Mouse (Mus musculus) midbrain, embryonic 12.5 days (tissue): Measurements from ENCODE around the gene Cpne8. TPM values are rescaled to one million over a fixed set of nuclear protein-coding genes. Genes with fewer than 3 reads are reported as not detected.
"Not testable (repeated sequence)": the region's sequence is repeated elsewhere in the genome, so short reads cannot be mapped to it uniquely, and the experiment has no call there.

Source experiments
- ATAC-seq: fragments of 200-750 bp; cut with Nextera tagmentation; 2 replicates; pipeline ENCODE4 v1.8.0; 2017; ENCODE audit warnings: low read depth, moderate TSS enrichment, moderate library complexity; ENCODE audit not compliant: low FRiP score
- H3K27ac ChIP-seq: fragments of 300-500 bp; sonication (generic); replicated peaks from 2 replicates; pipeline ENCODE4 v1.5.1; 2016; ENCODE audit warnings: mild to moderate bottlenecking
- H3K27me3 ChIP-seq: fragments of 300-500 bp; sonication (generic); 2 replicates; pipeline ENCODE4 v1.6.1; 2016; ENCODE audit warnings: mild to moderate bottlenecking
- H3K36me3 ChIP-seq: fragments of 300-500 bp; sonication (generic); 2 replicates; pipeline ENCODE4 v1.6.1; 2016
- H3K4me1 ChIP-seq: fragments of 300-500 bp; sonication (generic); 2 replicates; pipeline ENCODE4 v1.6.1; 2016
- H3K4me2 ChIP-seq: fragments of 300-500 bp; sonication (generic); replicated peaks from 2 replicates; pipeline ENCODE4 v1.6.1; 2016; ENCODE audit warnings: mild to moderate bottlenecking, moderate library complexity
- H3K4me3 ChIP-seq: fragments of 300-500 bp; sonication (generic); 2 replicates; pipeline ENCODE4 v1.5.1; 2016; ENCODE audit warnings: mild to moderate bottlenecking
- H3K9ac ChIP-seq: fragments of 300-500 bp; sonication (generic); replicated peaks from 2 replicates; pipeline ENCODE4 v1.6.1; 2016; ENCODE audit warnings: mild to moderate bottlenecking, moderate library complexity
- H3K9me3 ChIP-seq: fragments of 300-500 bp; sonication (generic); 2 replicates; pipeline ENCODE4 v1.6.1; 2016; ENCODE audit warnings: mild to moderate bottlenecking
- WGBS: fragments of 180-500 bp; shearing (Covaris S2); methylation state at CpG from one replicate; pipeline ENCODE4 v1.1.7; 2016; 5-methylcytosine and 5-hydroxymethylcytosine counted together
- polyA plus RNA-seq: library from polyadenylated mRNA; unstranded; fragments of >200 nt; fragmentation: Nextera tagmentation; extraction: Ambion mirVana; gene quantifications from 2 replicates; pipeline ENCODE4 v1.2.1, GENCODE M21; 2016

Gene Cpne8
- polyA plus RNA-seq, 1 experiment from 2014 or later = 6.4 TPM

DNA sequence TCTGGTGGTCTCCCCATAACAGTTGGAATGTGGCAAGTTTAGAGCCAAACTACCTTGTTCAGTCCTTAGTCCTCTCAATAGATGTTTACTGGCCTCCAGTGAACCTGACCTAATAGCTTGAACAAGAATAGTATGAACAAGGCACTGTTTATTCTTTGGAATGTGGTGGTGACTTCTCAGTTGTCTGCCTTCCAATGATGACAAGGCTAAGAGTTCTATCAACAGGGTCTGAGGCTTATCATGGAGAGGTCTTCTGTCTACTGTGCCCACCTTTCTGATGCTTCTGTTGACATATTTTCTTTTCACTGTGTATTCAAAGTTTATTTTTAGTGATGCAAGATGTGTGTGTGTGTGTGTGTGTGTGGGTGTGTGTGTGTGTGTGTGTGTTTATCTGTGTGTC is 137.1 kb downstream of the Cpne8 start:
- Histone ChIP-seq H3K4me3 (no peak overlapping the region), H3K27me3 (no peaks in the 10 kb centered on the region), H3K4me2 (no peak overlapping the region), H3K27ac (no peak overlapping the region), H3K4me1 (no peaks in the 10 kb centered on the region), H3K9ac (no peak overlapping the region), H3K36me3 (no peaks in the 10 kb centered on the region), H3K9me3 (no peaks in the 10 kb centered on the region)
- no peak for ATAC-seq

DNA sequence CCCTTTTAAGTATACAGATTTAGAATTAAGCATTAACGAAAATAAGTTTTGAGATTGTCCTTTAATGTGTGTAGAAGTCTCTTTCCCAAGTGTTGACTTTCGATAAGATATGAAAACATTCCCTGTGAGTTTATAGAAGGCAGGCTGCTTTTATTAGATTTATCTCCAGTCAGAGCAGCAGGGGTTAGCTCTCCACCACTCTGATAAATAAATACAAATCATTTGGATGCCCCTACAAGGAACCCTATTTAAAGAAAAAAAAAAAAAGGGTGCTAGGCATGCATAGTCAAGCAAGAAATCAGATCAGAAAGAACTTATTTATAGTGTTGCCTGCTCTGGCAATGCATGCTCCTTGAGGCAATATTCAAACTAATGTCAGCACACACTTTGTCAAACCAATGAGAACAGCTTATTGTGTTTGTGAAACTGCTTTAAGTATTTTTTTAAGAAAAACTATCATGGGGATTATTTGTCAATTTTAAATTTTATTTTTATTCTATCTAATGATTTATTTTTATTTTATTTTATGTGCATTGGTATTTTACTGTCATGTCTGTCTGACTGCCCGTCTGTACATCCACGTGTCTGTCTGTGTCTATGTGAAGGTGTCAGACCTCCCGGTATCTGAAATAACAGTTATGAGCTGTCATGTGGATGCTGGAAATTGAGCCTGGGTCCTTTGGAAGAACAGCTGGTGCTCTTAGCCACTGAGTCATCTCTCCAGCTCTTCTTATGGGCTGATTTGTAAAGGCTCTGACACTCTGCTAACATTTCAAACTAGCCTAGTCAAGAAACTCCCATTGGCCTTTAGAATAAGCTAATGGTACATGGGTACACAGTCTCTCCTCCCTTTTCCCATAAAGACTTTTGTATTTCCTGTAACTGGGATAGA is 142.7 kb downstream of the Cpne8 start:
- Histone ChIP-seq H3K27me3 (no peaks in the 10 kb centered on the region), H3K4me1 (peaks cover 3% of the 10 kb centered on the region; the same call in 1 of the 2 replicates), H3K4me2 (no peak overlapping the region), H3K4me3 (no peak overlapping the region), H3K27ac (no peak overlapping the region), H3K9ac (no peak overlapping the region), H3K9me3 (no peaks in the 10 kb centered on the region), H3K36me3 (no peaks in the 10 kb centered on the region)
- WGBS = 81% methylated on average over 5 of the region's 5 CpGs
- ATAC-seq = no peak

DNA sequence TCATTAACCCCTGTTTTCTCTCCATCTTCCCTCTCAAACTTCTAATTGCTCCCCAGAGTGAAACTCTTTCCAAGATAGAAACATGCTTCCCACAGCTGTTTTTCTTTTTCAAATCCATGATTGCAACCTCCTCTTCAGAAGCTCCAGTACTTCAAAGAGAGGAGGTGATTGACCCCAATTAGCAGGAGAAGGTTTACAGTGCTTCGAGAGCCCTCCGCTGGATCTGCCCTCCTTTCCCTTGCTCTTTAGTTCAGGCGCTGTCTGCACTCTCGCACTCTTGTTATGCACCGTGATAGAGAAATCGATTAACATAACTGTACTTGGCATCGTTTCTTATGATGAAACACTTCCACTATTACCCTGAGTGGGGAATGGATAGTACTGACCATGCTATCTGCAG is 143.5 kb downstream of the Cpne8 start:
- H3K36me3 ChIP-seq = no peaks in the 10 kb centered on the region
- H3K27ac ChIP-seq = no peak overlapping the region
- peaks cover 3% of the 10 kb centered on the region; the same call in 1 of the 2 replicates for H3K4me1 ChIP-seq
- no peak overlapping the region for H3K9ac ChIP-seq
- WGBS = 65% methylated on average over 7 of the region's 7 CpGs
- 0 out of 2 replicates have a peak, but pooled peaks have one; percentile 19 for ATAC-seq
- no peak overlapping the region for H3K4me2 ChIP-seq
- no peaks in the 10 kb centered on the region for H3K27me3 ChIP-seq
- no peak overlapping the region for H3K4me3 ChIP-seq
- H3K9me3 ChIP-seq = no peaks in the 10 kb centered on the region

DNA sequence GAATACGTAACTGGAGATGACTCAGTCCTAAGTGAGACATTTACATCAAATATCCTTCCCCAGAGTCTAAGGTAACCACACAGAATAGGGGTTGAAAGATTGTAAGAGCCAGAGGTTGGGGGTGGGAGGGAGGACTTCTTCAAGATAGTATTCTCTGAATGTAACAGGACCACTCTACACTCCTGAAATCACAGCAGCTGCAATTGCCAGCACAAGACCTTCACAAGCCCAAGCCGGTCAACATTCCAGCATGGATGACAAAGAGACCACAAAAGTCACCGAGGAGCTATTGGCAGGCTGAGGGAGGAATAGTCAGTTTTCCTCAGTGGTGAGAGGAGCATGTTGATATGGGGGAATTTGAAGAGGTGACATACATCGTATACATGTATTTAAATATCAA is 166.5 kb downstream of the Cpne8 start:
- no peaks in the 10 kb centered on the region for H3K9me3 ChIP-seq
- no peak for ATAC-seq
- no peaks in the 10 kb centered on the region for H3K4me1 ChIP-seq
- H3K9ac ChIP-seq = no peak overlapping the region
- H3K36me3 ChIP-seq = no peaks in the 10 kb centered on the region
- no peak overlapping the region for H3K27ac ChIP-seq
- no peak overlapping the region for H3K4me3 ChIP-seq
- no peak overlapping the region for H3K4me2 ChIP-seq
- no peaks in the 10 kb centered on the region for H3K27me3 ChIP-seq
- 93% methylated on average over 4 of the region's 4 CpGs for WGBS

DNA sequence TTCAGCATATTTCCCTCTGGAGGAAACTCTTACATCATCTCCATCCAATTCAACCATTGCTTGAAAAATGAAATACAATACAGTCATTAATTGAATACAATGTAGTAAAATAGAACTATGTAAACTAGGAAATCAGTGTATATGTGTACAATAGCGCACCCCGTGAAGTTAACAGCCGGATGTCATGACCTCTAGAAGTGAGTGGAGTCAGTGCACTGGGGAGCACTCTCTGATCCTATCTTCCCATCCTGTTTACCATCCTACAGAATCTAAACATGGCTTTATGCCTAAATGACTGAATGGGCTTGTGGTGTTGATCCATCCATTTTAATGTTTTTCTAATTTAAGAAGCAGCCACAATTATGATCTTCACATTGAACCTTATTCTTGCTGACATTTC is 182.2 kb downstream of the Cpne8 start:
- WGBS = 86% methylated on average over 3 of the region's 3 CpGs
- H3K27me3 ChIP-seq = no peaks in the 10 kb centered on the region
- no peaks in the 10 kb centered on the region for H3K9me3 ChIP-seq
- H3K4me1 ChIP-seq = no peaks in the 10 kb centered on the region
- no peak for ATAC-seq
- H3K4me3 ChIP-seq = no peak overlapping the region
- no peak overlapping the region for H3K4me2 ChIP-seq
- no peaks in the 10 kb centered on the region for H3K36me3 ChIP-seq
- no peak overlapping the region for H3K9ac ChIP-seq
- H3K27ac ChIP-seq = no peak overlapping the region

DNA sequence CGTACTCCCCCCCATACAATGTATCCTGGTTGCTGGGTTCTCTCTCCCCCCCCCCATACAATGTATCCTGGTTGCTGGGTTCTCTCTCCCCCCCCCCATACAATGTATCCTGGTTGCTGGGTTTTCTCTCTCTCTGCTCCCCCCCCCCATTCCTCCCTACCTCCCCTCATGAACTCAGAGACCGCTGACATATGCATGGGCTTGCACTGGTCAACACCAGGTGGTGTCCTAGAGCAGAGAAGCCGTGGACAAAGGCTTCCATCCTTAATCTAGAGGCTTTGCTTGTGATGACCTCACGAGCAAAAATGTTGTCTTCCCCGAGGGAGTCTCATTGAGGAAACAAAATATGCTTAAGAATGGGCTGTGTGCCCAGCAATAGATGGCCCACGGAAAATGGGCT is 187.7 kb downstream of the Cpne8 start:
- ATAC-seq = no peak
- WGBS = 71% methylated on average over 6 of the region's 6 CpGs

DNA sequence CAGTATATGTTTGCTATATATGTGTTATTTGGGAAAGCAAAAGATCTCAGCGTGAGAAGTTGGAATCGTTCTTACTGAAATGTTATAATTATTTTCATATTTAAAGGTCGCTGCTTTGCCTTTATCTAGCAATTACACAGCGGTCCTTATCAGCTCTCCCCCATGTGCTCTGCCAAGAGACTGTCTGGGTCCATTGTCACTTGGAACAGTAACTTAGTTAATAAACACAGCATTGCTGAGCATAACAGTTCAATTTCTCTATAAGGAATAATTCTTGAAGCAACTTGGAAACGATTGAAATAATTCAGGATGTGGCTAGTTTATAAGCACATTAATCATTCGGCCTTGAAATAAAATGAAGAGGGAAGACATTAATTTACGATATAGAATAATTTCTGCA is 189.0 kb downstream of the Cpne8 start:
- H3K27me3 ChIP-seq = no peaks in the 10 kb centered on the region
- no peak for ATAC-seq
- H3K27ac ChIP-seq = no peak overlapping the region
- H3K4me2 ChIP-seq = no peak overlapping the region
- no peak overlapping the region for H3K9ac ChIP-seq
- H3K4me3 ChIP-seq = no peak overlapping the region
- no peaks in the 10 kb centered on the region for H3K4me1 ChIP-seq
- no peaks in the 10 kb centered on the region for H3K36me3 ChIP-seq
- WGBS = 93% methylated on average over 7 of the region's 7 CpGs
- no peaks in the 10 kb centered on the region for H3K9me3 ChIP-seq

More for the DNA sequence above, 187.7 kb downstream of the Cpne8 start:
- no peak overlapping the region for H3K27ac ChIP-seq
- no peaks in the 10 kb centered on the region for H3K36me3 ChIP-seq
- no peaks in the 10 kb centered on the region for H3K9me3 ChIP-seq
- H3K4me1 ChIP-seq = no peaks in the 10 kb centered on the region
- no peak overlapping the region for H3K4me3 ChIP-seq
- no peaks in the 10 kb centered on the region for H3K27me3 ChIP-seq
- no peak overlapping the region for H3K4me2 ChIP-seq
- H3K9ac ChIP-seq = no peak overlapping the region

DNA sequence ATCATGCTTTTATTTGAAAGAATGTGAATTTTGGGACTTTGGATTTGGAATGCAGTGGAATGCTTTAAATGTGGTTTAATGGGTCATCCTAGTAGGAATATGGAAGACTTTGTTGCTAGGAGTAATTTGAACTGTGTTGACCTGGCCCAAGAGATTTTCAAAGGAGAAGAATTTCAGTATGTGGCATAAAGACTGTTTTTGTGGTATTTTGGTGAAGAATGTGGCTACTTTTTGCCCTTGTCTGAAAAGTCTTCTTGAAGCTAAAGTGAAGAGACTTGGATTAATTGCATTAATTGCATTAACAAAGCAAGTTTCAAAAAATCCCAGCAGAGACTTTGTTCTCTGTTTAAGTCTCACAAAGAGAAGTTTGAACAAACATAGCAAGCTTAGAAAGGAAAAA is 208.7 kb downstream of the Cpne8 start:
- H3K4me3 ChIP-seq, H3K27ac ChIP-seq, H3K4me2 ChIP-seq, H3K4me1 ChIP-seq, ATAC-seq, H3K9me3 ChIP-seq, H3K27me3 ChIP-seq, H3K9ac ChIP-seq, H3K36me3 ChIP-seq: not testable (repeated sequence)

DNA sequence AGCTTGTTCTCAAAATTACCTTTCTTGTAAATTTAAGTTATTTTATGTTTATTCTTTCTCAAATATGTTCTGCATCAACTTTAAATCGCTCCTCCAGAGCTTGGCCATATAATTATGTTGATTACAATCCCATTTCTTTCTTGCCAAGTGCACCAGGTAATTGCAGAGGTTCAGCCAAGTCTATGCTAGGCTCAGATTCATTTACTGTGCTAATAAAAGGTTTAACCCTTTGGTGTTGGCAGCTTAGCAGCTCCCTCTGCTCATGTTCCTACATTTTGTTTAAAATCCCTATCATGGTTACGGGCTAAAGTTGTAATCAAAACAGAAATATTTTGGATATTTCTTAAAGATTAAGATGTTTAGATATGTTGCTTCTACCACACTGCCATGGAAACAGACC is 216.0 kb downstream of the Cpne8 start:
- ATAC-seq = no peak
- Histone ChIP-seq H3K27ac (no peak overlapping the region), H3K9me3 (0 out of 2 replicates have a peak, but pooled peaks cover 4% of the 10 kb centered on the region), H3K9ac (no peak overlapping the region), H3K4me1 (no peaks in the 10 kb centered on the region), H3K4me3 (no peak overlapping the region), H3K4me2 (no peak overlapping the region), H3K36me3 (no peaks in the 10 kb centered on the region), H3K27me3 (no peaks in the 10 kb centered on the region)
- 83% methylated on average over 2 of the region's 2 CpGs for WGBS

DNA sequence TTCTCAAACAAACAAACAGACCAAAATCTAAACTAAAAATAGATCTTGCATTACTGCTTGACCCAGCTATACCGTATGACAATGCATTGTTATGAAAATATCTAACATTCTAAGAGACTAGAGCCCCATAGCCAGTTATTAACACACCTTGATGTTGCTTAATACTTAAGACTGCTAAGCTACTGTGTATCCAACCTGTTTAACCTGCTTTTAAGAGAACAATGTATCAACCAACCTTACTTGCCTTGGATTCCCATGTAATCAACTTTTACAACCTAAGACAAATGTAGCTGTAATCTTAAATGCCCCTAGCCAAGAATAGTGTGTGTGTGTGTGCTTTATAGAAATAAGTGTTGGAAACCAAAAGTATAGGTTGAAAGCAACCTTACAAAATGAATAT is 233.2 kb downstream of the Cpne8 start:
- WGBS = 91% methylated on average over 1 of the region's 1 CpGs
- Histone ChIP-seq H3K36me3 (no peaks in the 10 kb centered on the region), H3K27me3 (no peaks in the 10 kb centered on the region), H3K4me1 (no peaks in the 10 kb centered on the region), H3K4me2 (no peak overlapping the region), H3K27ac (no peak overlapping the region), H3K9me3 (no peaks in the 10 kb centered on the region), H3K9ac (no peak overlapping the region), H3K4me3 (no peak overlapping the region)
- no peak for ATAC-seq
